Mouse (Mus musculus) midbrain, embryonic 10.5 days (tissue): ENCODE results near the gene Apoe. TPM values are rescaled to one million over a fixed set of nuclear protein-coding genes. Genes with fewer than 3 reads are reported as not detected.
A peak's percentile ranks its signal among the peaks of the same experiment; 100 is the strongest.

ENCODE experiments used
- DNase-seq: peaks from one replicate; pipeline ENCODE4 v3.0.0-alpha.2; 2017; ENCODE audit warnings: low spot score
- H3K27ac ChIP-seq: fragments of 300-500 bp; sonication (generic); replicated peaks from 2 replicates; pipeline ENCODE4 v1.5.1; 2016; ENCODE audit warnings: mild to moderate bottlenecking
- H3K27me3 ChIP-seq: fragments of 300-500 bp; sonication (generic); 2 replicates; pipeline ENCODE4 v1.6.1; 2016; ENCODE audit warnings: low read depth, mild to moderate bottlenecking; ENCODE audit not compliant: poor library complexity, severe bottlenecking
- H3K36me3 ChIP-seq: fragments of 300-500 bp; sonication (generic); 2 replicates; pipeline ENCODE4 v1.6.1; 2016; ENCODE audit warnings: mild to moderate bottlenecking, moderate library complexity
- H3K4me1 ChIP-seq: fragments of 300-500 bp; sonication (generic); 2 replicates; pipeline ENCODE4 v1.6.1; 2016
- H3K4me3 ChIP-seq: fragments of 300-500 bp; sonication (generic); 2 replicates; pipeline ENCODE4 v1.5.1; 2016; ENCODE audit warnings: mild to moderate bottlenecking, moderate library complexity
- H3K9me3 ChIP-seq: fragments of 300-500 bp; sonication (generic); replicated peaks from 2 replicates; pipeline ENCODE4 v1.6.1; 2016; ENCODE audit warnings: mild to moderate bottlenecking
- WGBS: fragments of 180-500 bp; shearing (Covaris S2); methylation state at CpG from one replicate; pipeline ENCODE4 v1.1.7; 2016; 5-methylcytosine and 5-hydroxymethylcytosine counted together
- polyA plus RNA-seq: library from polyadenylated mRNA; unstranded; fragments of >200 nt; fragmentation: Nextera tagmentation; extraction: Ambion mirVana; gene quantifications from 2 replicates; pipeline ENCODE4 v1.2.1, GENCODE M21; 2016

Gene Apoe
- polyA plus RNA-seq, 1 experiment from 2014 or later: 166 TPM

GRCm38 (mm10) chr7:19683771-19684201 is 15.2 kb downstream of the Apoe start:
- Histone ChIP-seq H3K4me1 (no peaks in the 10 kb centered on the region), H3K27me3 (no peaks in the 10 kb centered on the region), H3K27ac (no peak overlapping the region), H3K36me3 (no peaks in the 10 kb centered on the region), H3K4me3 (no peak overlapping the region), H3K9me3 (no peaks in the 10 kb centered on the region)
- no peak for DNase-seq
- 91% methylated on average over 6 of the region's 6 CpGs for WGBS

DNA sequence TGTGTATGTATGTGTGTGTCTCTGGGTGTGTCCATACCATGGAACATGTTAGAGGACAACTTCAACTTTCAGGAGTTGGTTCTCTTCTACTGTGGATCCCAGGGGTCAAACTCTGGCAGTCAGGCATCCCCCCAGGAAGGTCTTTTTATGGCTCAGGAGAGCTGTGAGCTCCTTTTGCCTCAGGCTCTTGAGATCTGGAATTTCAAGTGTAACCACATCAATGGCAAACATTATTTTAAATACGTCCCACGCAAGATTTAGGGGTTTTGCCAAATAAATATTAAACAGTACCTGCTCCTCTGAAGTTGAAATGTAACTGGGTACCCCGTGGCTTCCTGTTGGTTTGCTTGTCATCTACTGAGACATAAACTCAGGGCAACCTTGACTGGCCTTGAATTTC is 16.0 kb downstream of the Apoe start:
- no peak overlapping the region for H3K27ac ChIP-seq
- no peaks in the 10 kb centered on the region for H3K27me3 ChIP-seq
- H3K4me1 ChIP-seq: no peaks in the 10 kb centered on the region
- H3K9me3 ChIP-seq: no peaks in the 10 kb centered on the region
- DNase-seq: no peak
- 83% methylated on average over 3 of the region's 3 CpGs for whole genome bisulfite sequencing
- no peaks in the 10 kb centered on the region for H3K36me3 ChIP-seq
- no peak overlapping the region for H3K4me3 ChIP-seq

DNA sequence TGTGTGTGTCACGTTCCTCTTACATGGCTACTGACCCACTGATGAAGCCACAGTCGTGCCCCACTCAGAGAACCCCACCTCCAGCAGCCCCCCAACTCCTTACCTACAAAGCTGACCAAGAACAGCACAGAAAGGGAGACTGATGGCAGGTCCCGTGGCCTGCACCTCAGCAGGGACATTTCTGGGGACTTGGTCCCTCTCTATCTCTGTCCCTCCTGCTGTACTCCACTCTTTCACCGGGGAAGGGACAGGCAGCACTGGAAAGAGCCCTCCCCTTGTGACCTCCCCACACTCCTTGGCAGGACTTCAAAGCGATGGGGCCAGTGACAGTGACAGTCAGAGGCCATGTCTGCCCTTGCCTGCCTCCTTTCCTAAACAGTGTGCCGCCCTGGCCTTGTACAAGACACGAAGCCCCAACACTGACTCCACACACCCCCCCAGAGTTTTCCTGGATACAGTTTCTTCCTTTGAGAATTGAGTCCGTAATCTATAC is 17.7 kb downstream of the Apoe start, which contains the start of the genes Gm44805 and Apoc4:
Gm44805 (minus strand) TSS at position 222 of the 493 bp plus-strand sequence.
Apoc4 (minus strand) TSS at position 278 of the 493 bp plus-strand sequence.
- Histone ChIP-seq H3K27me3 (no peaks in the 10 kb centered on the region), H3K9me3 (no peaks in the 10 kb centered on the region), H3K27ac (no peak within 1 kb of the TSS), H3K4me3 (no peak within 1 kb of the TSS), H3K36me3 (no peaks in the 10 kb centered on the region), H3K4me1 (no peaks in the 10 kb centered on the region)
- no peak for DNase-seq
- WGBS: 70% methylated on average over 8 of the region's 8 CpGs

GRCm38 (mm10) chr7:19680702-19681101 is 18.3 kb downstream of the Apoe start:
- 85% methylated on average over 2 of the region's 2 CpGs for WGBS
- Histone ChIP-seq H3K27ac (no peak overlapping the region), H3K4me3 (no peak overlapping the region), H3K27me3 (no peaks in the 10 kb centered on the region), H3K4me1 (no peaks in the 10 kb centered on the region), H3K36me3 (no peaks in the 10 kb centered on the region), H3K9me3 (no peaks in the 10 kb centered on the region)
- no peak for DNase-seq

DNA sequence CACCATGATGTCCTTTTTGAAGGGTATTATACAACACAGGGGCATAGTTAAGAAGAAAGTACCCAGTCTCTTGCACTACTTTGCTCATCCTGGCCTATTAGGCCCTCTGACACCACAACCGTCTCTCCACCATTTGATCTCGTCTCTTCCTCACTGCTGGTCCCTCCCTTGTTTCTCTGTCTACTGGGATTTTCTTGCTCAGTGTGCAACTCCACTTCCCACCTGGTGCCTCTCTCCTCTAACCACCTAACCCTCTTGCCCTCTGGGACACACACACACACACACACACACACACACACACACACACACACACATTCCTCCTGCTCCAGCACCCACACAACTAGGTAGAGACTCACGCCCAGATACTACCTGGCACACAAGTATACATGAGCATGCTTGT is 20.1 kb downstream of the Apoe start:
- H3K4me1 ChIP-seq: no peaks in the 10 kb centered on the region
- DNase-seq: no peak
- H3K9me3 ChIP-seq: no peaks in the 10 kb centered on the region
- H3K4me3 ChIP-seq: no peak overlapping the region
- no peak overlapping the region for H3K27ac ChIP-seq
- H3K27me3 ChIP-seq: no peaks in the 10 kb centered on the region
- no peaks in the 10 kb centered on the region for H3K36me3 ChIP-seq
- 94% methylated on average over 3 of the region's 3 CpGs for WGBS

DNA sequence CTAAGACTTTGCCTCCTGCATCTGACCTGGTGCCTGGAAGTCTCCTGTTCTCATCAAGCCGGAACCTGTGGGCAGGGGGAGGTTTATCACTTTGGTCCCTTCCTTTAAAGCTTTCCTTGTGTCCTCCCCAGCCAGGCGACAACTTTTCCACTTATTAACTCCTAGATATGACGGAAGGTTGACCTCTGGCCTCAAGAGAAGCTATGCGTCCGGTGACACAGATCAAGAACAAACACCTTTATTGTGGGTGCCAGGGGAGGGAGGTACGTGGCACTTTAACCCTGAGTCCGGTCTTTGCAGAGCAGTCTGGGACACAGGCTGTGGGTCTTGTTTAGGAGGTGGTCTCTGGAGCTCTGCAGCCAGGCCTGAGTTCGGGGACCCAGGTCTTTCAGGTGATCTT is 21.1 kb downstream of the Apoe start, which contains the start of gene Apoc2:
Apoc2 (minus strand) TSS at position 70 of the 400 bp plus-strand sequence.
- H3K4me1 ChIP-seq: no peaks in the 10 kb centered on the region
- no peak within 1 kb of the TSS for H3K4me3 ChIP-seq
- no peaks in the 10 kb centered on the region for H3K27me3 ChIP-seq
- H3K9me3 ChIP-seq: no peaks in the 10 kb centered on the region
- no peaks in the 10 kb centered on the region for H3K36me3 ChIP-seq
- H3K27ac ChIP-seq: no peak within 1 kb of the TSS
- WGBS: 83% methylated on average over 8 of the region's 8 CpGs
- DNase-seq: no peak

DNA sequence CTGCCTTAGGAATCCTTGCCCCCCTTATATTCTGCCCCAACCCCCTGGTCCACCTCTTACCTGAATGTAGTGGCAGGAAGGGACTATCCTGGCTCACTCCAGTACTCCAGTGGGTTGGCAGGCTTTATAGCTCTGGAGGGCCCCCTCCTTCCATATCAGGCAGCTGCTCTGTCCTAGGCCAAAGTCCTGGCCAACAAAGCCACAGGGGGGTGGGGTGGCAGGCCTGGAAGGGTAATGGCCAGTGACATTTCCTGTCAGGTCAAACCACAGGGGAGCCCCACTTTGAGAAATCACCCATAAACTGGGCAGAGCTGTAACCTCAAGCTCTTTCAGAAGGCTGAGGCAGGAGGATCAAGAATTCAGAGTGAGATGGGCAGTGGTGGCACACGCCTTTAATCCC is 22.3 kb downstream of the Apoe start:
- no peaks in the 10 kb centered on the region for H3K36me3 ChIP-seq
- no peak for DNase-seq
- no peaks in the 10 kb centered on the region for H3K4me1 ChIP-seq
- no peak overlapping the region for H3K27ac ChIP-seq
- no peaks in the 10 kb centered on the region for H3K27me3 ChIP-seq
- 70% methylated on average over 1 of the region's 1 CpGs for WGBS
- H3K4me3 ChIP-seq: no peak overlapping the region
- H3K9me3 ChIP-seq: no peaks in the 10 kb centered on the region

DNA sequence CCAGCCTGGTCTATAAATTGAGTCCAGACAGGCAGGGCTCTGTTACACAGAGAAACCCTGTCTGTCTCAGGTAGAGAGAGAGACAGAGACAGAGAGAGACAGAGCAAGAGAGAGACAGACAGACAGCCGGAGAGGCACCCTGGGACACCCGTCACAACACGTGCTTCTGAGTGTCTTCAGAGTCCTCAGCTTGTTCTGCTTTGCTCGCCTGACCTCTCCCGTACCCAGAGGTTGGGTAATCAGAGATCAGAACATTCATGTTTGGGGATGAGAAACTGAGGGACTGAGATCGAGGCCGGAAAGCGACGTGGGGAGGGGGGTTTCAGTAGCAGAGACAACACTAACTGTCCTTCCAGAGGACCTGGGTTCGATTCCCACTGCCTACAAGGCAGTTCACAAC is 23.2 kb downstream of the Apoe start:
- 84% methylated on average over 10 of the region's 10 CpGs for WGBS
- Histone ChIP-seq H3K9me3 (no peaks in the 10 kb centered on the region), H3K27ac (no peak overlapping the region), H3K4me3 (no peak overlapping the region), H3K36me3 (no peaks in the 10 kb centered on the region), H3K4me1 (no peaks in the 10 kb centered on the region), H3K27me3 (no peaks in the 10 kb centered on the region)
- DNase-seq: no peak

GRCm38 (mm10) chr7:19673083-19673699 is 25.8 kb downstream of the Apoe start:
- H3K27ac ChIP-seq: no peak overlapping the region
- WGBS: 73% methylated on average over 14 of the region's 14 CpGs
- H3K4me1 ChIP-seq: peaks cover 10% of the 10 kb centered on the region
- no peaks in the 10 kb centered on the region for H3K36me3 ChIP-seq
- H3K4me3 ChIP-seq: no peak overlapping the region
- no peaks in the 10 kb centered on the region for H3K27me3 ChIP-seq
- H3K9me3 ChIP-seq: no peaks in the 10 kb centered on the region
- DNase-seq: no peak

DNA sequence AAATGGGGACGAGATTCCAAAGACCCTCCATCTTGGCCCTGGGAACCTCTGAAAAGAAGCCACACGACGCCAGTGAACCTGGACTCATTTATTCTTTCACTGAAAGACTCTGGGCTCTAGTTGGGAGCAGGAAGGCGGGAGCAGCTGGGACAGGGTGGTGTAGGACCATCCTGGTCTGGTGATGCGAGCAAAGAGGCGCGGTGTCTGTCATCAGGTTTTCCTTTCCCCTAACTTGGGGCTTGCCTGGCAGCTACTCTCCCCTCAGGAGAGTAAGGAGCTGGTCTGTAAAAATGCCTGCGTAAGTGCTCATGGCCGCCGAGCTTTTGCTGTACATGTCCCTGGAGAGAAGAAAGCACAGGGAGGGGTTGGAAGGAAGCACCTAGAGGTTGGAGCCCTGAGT is 27.5 kb downstream of the Apoe start:
- H3K4me1 ChIP-seq: peaks cover 10% of the 10 kb centered on the region
- 76% methylated on average over 10 of the region's 10 CpGs for WGBS
- no peak for DNase-seq
- no peaks in the 10 kb centered on the region for H3K9me3 ChIP-seq
- no peaks in the 10 kb centered on the region for H3K27me3 ChIP-seq
- no peaks in the 10 kb centered on the region for H3K36me3 ChIP-seq
- no peak overlapping the region for H3K4me3 ChIP-seq
- no peak overlapping the region for H3K27ac ChIP-seq

- Histone ChIP-seq H3K27me3 (no peaks in the 10 kb centered on the region), H3K4me3 (peak overlapping the region; percentile 35), H3K9me3 (0 out of 2 replicates have a peak, but pooled peaks cover 3% of the 10 kb centered on the region), H3K36me3 (no peaks in the 10 kb centered on the region), H3K27ac (peak overlapping the region; percentile 59), H3K4me1 (peaks cover 19% of the 10 kb centered on the region)
- 11% methylated on average over 10 of the region's 10 CpGs for WGBS
- DNase-seq: peak; percentile 87
Observed at GRCm38 (mm10) chr7:19668947-19669721, 29.9 kb downstream of the Apoe start.

DNA sequence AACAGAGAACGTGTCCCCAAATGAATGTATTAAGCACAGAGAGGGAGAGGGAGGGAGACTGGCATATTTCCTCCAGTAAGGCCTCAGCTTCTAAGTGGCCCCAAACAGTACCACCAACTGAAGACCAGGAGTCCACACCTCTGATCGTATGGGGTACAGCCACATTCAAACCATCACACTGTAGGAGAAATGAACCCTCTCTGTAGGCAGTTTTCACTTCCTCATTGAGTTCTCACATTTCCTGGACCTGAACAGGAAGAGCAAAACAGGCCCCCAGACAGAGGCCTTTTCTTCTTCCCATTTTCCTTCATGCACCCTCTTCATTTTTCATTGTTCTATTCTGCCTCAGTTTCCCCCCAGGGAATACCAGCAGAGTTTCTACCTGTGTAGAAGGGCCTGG is 31.6 kb downstream of the Apoe start:
- Histone ChIP-seq H3K4me1 (peaks cover 33% of the 10 kb centered on the region), H3K27me3 (no peaks in the 10 kb centered on the region), H3K9me3 (0 out of 2 replicates have a peak, but pooled peaks cover 3% of the 10 kb centered on the region), H3K27ac (no peak overlapping the region), H3K4me3 (no peak overlapping the region), H3K36me3 (peaks cover 4% of the 10 kb centered on the region)
- WGBS: 81% methylated on average over 2 of the region's 2 CpGs
- no peak for DNase-seq

DNA sequence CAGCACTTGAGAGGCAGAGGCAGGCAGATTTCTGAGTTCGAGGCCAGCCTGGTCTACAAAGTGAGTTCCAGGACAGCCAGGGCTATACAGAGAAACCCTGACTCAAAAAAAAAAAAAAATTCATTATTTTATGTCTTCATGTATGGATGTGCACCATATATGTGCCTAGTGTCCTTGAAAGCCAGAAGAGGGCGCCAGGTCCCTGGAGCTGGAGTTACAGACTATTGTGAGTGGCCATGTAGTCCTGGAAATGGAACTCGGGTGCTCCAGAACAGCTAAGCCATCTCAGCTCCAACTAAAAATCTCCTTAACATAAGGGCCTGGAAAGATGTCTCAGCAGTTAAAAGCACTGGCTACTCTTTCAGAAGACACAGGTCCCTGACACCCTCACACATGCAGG is 32.2 kb downstream of the Apoe start:
- WGBS: 66% methylated on average over 3 of the region's 3 CpGs

More for the DNA sequence above, 32.2 kb downstream of the Apoe start:
- Histone ChIP-seq H3K27me3 (no peaks in the 10 kb centered on the region), H3K9me3 (0 out of 2 replicates have a peak, but pooled peaks cover 3% of the 10 kb centered on the region), H3K4me3 (no peak overlapping the region), H3K36me3 (peaks cover 11% of the 10 kb centered on the region), H3K4me1 (peaks cover 33% of the 10 kb centered on the region), H3K27ac (no peak overlapping the region)
- DNase-seq: no peak
